Mouse (Mus musculus) brain, embryonic 14.5 days (tissue): Measurements from ENCODE around the gene H2-Q10.

Experiments used
- CTCF ChIP-seq: fragments of 200-500 bp; IDR thresholded peaks from 2 replicates; pipeline ENCODE4 v1.5.1; 2012; ENCODE audit warnings: inconsistent platforms, mild to moderate bottlenecking, moderate library complexity, borderline replicate concordance; ENCODE audit not compliant: insufficient read depth, insufficient read length; ENCODE audit errors: extremely low read depth
- POLR2A ChIP-seq: fragments of 200-500 bp; IDR thresholded peaks from 2 replicates; pipeline ENCODE4 v1.6.1; 2012; ENCODE audit warnings: mild to moderate bottlenecking, inconsistent platforms, borderline replicate concordance; ENCODE audit not compliant: poor library complexity, insufficient read depth, insufficient read length, severe bottlenecking; ENCODE audit errors: extremely low read depth

GRCm38 (mm10) chr17:35469842-35470751 lies at the start of gene H2-Q10:
- TF ChIP-seq CTCF: no peak
- TF ChIP-seq POLR2A: no peak
